Mouse (Mus musculus): ENCODE data around the gene Gm4924.

The Gm4924 gene

DNA sequence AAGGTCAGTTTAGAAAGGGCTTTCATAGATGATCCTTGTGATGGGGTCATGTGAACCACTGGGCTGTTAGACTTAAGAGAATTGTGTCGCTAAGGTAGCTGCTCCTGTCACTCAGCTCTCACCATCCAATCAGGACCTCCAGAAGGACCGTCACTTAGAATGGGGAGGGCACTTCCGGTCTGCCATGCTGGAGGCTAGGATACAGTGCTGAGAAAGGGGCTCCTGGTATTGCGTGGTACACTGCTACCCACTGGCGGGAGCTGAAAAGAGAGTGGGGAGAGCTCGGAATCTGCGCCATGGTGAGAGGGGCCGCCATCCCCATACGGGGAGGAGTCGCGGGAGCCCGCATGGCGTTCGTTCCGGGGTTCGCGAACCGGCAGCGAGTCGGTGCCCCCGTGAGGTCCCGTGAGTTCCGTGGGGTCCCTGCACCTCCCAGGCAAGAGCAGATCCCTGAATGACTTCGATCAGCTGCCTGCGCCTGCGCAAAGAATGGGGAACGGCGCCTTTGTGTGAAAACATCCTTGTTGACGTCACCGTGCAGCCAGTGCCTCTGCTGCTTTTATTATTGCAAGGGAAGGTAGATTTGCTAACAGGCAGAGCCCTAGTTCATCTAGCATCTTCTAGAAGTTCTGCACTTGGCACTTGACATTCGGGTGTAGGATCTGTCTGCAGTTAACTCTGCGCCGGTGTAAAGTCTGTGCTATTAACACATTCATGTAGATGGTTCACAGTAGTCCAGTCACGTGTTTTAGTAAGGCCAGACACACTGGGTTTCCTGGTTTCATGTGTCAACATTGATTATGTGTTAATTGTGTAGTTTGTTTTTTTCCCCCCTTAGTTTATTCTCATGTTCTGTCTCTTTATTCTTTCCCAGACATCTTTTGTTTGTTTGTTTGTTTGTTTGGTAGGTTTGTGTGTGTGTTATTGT is at the start of gene Gm4924:
TSS of gene Gm4924 (plus strand) at position 173 of the 928 bp plus-strand sequence.
- peak; percentile 74 to 79 for DNase-seq

- no peak for DNase-seq
These were observed 37.6 kb upstream of the Gm4924 start, which contains the start of gene 4932415D10Rik for GRCm38 (mm10) chr10:82316482-82316881. Gene 4932415D10Rik (minus strand): TSS chr10:82316582.

GRCm38 (mm10) chr10:82320134-82320533 is 33.9 kb upstream of the Gm4924 start:
- no peak for DNase-seq

DNA sequence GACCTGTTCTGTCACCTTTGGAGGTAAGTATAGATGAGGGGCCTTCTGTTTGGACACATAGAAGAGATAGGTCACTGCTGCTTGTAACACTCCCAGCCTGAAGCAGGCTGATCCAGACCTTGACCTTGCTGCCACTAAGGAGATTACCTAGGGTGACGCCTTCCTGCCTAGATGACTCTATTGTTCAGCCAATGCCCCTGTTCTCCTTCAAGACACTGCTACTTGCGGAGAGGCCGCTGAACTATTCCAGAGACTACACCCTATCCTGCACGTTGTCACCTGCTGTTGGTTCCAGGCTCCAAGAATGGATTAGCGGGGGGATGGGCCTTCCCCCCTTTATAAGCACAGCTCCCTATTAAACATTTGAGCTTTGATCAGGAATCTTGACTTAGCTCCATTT is 24.2 kb upstream of the Gm4924 start:
- no peak for DNase-seq

GRCm38 (mm10) chr10:82355401-82355800 is 1.3 kb downstream of the Gm4924 start:
- no peak for DNase-seq

- no peak for DNase-seq
These were observed 7.9 kb downstream of the Gm4924 start for GRCm38 (mm10) chr10:82361911-82362310.

DNA sequence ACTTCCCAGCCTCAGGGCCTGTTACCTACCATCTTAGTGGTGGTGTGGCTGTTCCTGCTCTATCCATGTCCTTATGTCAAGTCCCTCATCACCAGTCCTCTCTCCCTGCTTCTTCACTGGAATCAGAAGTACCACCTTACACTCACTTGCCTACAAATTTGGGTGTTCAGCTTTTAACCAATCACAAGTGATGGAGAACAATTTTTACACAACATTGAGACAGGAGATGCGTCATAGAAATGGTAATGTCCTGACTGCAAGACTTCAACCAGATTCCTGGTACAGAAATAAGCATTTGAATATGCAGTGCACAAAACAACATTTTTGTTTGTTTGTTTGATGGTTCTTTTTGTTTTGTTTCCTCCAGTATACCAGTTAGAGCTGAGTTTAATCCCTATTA is 28.9 kb downstream of the Gm4924 start:
- no peak for DNase-seq

DNA sequence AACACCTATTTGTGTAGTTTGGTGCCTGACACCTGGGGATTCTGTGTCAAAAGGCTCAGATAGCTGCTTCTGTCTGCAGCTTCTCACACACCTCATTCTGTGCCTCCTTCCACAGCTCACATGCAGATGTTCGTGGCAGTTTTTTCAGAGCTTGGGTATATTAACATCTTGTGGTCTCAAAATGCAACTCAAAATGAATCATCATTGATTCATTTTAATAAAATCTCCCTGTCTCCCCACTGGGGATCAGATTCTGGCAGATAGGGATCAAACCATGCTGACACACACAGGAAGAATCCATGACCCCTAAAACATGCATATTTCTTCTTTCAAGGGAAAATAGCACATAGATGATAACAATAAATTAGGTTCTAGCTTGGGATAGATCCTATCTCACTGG is 55.5 kb downstream of the Gm4924 start:
- no peak for DNase-seq

DNA sequence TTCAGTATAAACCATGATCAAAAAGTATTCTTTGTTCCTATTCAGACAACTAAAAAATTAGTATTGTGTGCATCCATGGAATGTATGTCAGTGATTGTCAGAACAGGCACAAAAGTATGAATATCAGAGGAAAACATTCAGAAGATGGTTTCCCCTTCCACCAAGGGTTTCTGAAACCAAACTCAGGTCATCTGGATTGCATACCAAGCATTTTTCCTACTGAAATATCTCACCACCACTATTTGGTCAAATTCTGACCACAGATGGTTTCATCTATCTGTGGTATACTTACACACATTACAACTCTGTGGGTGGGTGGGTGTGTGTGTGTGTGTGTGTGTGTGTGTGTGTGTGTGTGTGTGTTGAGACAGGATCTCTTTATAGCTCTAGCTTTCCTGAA is 69.6 kb downstream of the Gm4924 start:
- DNase-seq = no peak

All from kidney, adult 8-10 months (tissue).